Mouse (Mus musculus) MEL (cell line): ENCODE measurements around the gene Elovl5. TPM values are rescaled to one million over a fixed set of nuclear protein-coding genes. Genes with fewer than 3 reads are reported as not detected.
A peak's percentile ranks its signal among the peaks of the same experiment; 100 is the strongest.

ENCODE experiments used
- DNase-seq: peaks from one replicate; pipeline ENCODE4 v3.0.0; 2011; ENCODE audit warnings: low read depth, low spot score
- H3K27ac ChIP-seq: 2 replicates; pipeline ENCODE4 v1.5.1; 2012; ENCODE audit warnings: low read depth, mild to moderate bottlenecking, control low read depth, low read length, moderate library complexity; ENCODE audit not compliant: control insufficient read depth
- H3K27me3 ChIP-seq, 2 experiments: fragments of 150-350 bp in 1 of 2; sonication (generic) in 1 of 2; 2 replicates each; pipeline ENCODE4 v1.6.1; 2012; ENCODE audit warnings: low read length in 2 of 2, mild to moderate bottlenecking in 2 of 2, improper control_type of control experiment in 1 of 2, moderate library complexity in 1 of 2; ENCODE audit not compliant: insufficient read depth in 2 of 2, control insufficient read depth in 1 of 2
- H3K36me3 ChIP-seq, 2 experiments: 2 replicates each; pipeline ENCODE4 v1.6.1; 2012 to 2014; ENCODE audit warnings: low read length in 2 of 2, improper control_type of control experiment in 1 of 2, inconsistent platforms in 1 of 2, mild to moderate bottlenecking in 1 of 2; ENCODE audit not compliant: insufficient read depth in 2 of 2, control insufficient read depth in 1 of 2
- H3K4me1 ChIP-seq, 2 experiments: fragments of 150-350 bp in 1 of 2; sonication (generic) in 1 of 2; 2 replicates each; pipeline ENCODE4 v1.6.1; 2012; ENCODE audit warnings: low read length in 2 of 2, improper control_type of control experiment in 1 of 2, mild to moderate bottlenecking in 1 of 2; ENCODE audit not compliant: insufficient read depth in 2 of 2, control insufficient read depth in 1 of 2
- H3K4me3 ChIP-seq, 2 experiments: fragments of 150-350 bp in 1 of 2; sonication (generic) in 1 of 2; 2 replicates each; pipeline ENCODE4 v1.5.1; 2012; ENCODE audit warnings: low read depth in 2 of 2, low read length in 2 of 2, mild to moderate bottlenecking in 2 of 2, moderate library complexity in 2 of 2, control low read depth in 1 of 2, improper control_type of control experiment in 1 of 2; ENCODE audit not compliant: control insufficient read depth in 1 of 2, insufficient read depth in 1 of 2
- H3K79me2 ChIP-seq: 2 replicates; pipeline ENCODE4 v1.6.1; 2012; ENCODE audit warnings: mild to moderate bottlenecking, low read length, moderate library complexity; ENCODE audit not compliant: control insufficient read depth, poor library complexity, insufficient read depth
- H3K9ac ChIP-seq: 2 replicates; pipeline ENCODE4 v1.6.1; 2012; ENCODE audit warnings: low read depth, mild to moderate bottlenecking, control low read depth, low read length, moderate library complexity; ENCODE audit not compliant: control insufficient read depth, poor library complexity, severe bottlenecking
- H3K9me3 ChIP-seq: fragments of 150-350 bp; sonication (generic); replicated peaks from 2 replicates; pipeline ENCODE4 v1.6.1; 2012; ENCODE audit warnings: mild to moderate bottlenecking, low read length, improper control_type of control experiment, moderate library complexity; ENCODE audit not compliant: insufficient read depth
- BHLHE40 ChIP-seq: IDR thresholded peaks from 2 replicates; pipeline ENCODE4 v1.6.1; 2012; ENCODE audit warnings: low read depth, mild to moderate bottlenecking, inconsistent platforms, low read length, improper control_type of control experiment, borderline replicate concordance
- CHD1 ChIP-seq: IDR thresholded peaks from 2 replicates; pipeline ENCODE4 v1.6.1; 2012; ENCODE audit warnings: low read depth, mild to moderate bottlenecking, inconsistent platforms, low read length, improper control_type of control experiment
- CTCF ChIP-seq, 3 experiments: IDR thresholded peaks in 2 of 3; conservative IDR thresholded peaks in 1 of 3; 2 replicates each; pipeline ENCODE4 v1.5.1; 2011 to 2012; ENCODE audit warnings: low read length in 3 of 3, low read depth in 2 of 3, mild to moderate bottlenecking in 2 of 3, improper control_type of control experiment in 1 of 3, inconsistent platforms in 1 of 3, mixed read lengths in 1 of 3, moderate library complexity in 1 of 3; ENCODE audit not compliant: control insufficient read depth in 1 of 3, insufficient read depth in 1 of 3, poor library complexity in 1 of 3, severe bottlenecking in 1 of 3
- EP300 ChIP-seq, 2 experiments: IDR thresholded peaks; 2 replicates each; pipeline ENCODE4 v1.6.1; 2011; ENCODE audit warnings: improper control_type of control experiment in 2 of 2, low read length in 2 of 2, low read depth in 1 of 2, mild to moderate bottlenecking in 1 of 2
- ETS1 ChIP-seq: IDR thresholded peaks from 2 replicates; pipeline ENCODE4 v1.6.1; 2012; ENCODE audit warnings: low read depth, mild to moderate bottlenecking, inconsistent platforms, low read length, improper control_type of control experiment, moderate library complexity
- JUND ChIP-seq: IDR thresholded peaks from 2 replicates; pipeline ENCODE4 v1.6.1; 2011; ENCODE audit warnings: low read depth, mild to moderate bottlenecking, improper control_type of control experiment, low read length
- KAT2A ChIP-seq: conservative IDR thresholded peaks from 2 replicates; pipeline ENCODE4 v1.6.1; 2012; ENCODE audit warnings: low read depth, low read length, improper control_type of control experiment, inconsistent platforms
- MAFK ChIP-seq: IDR thresholded peaks from 2 replicates; pipeline ENCODE4 v1.6.1; 2011; ENCODE audit warnings: low read depth, mild to moderate bottlenecking, low read length, improper control_type of control experiment, borderline replicate concordance
- MAZ ChIP-seq: IDR thresholded peaks from 2 replicates; pipeline ENCODE4 v1.6.1; 2012; ENCODE audit warnings: low read depth, mild to moderate bottlenecking, inconsistent platforms, low read length, improper control_type of control experiment
- MEF2A ChIP-seq: IDR thresholded peaks from 2 replicates; pipeline ENCODE4 v1.6.1; 2014; ENCODE audit warnings: low read depth, mild to moderate bottlenecking, inconsistent platforms, low read length, improper control_type of control experiment; ENCODE audit not compliant: poor library complexity, insufficient replicate concordance, severe bottlenecking; ENCODE audit errors: extremely low read depth
- MXI1 ChIP-seq: IDR thresholded peaks from 2 replicates; pipeline ENCODE4 v1.6.1; 2011; ENCODE audit warnings: mild to moderate bottlenecking, low read depth, low read length, improper control_type of control experiment
- MYB ChIP-seq: IDR thresholded peaks from 2 replicates; pipeline ENCODE4 v1.6.1; 2011; ENCODE audit warnings: mild to moderate bottlenecking, low read depth, low read length, improper control_type of control experiment
- NRF1 ChIP-seq: IDR thresholded peaks from 2 replicates; pipeline ENCODE4 v1.6.1; 2014; ENCODE audit warnings: low read depth, mild to moderate bottlenecking, inconsistent platforms, low read length, improper control_type of control experiment, moderate library complexity; ENCODE audit not compliant: poor library complexity, insufficient read depth, severe bottlenecking
- POLR2AphosphoS2 ChIP-seq: IDR thresholded peaks from 2 replicates; pipeline ENCODE4 v1.6.1; 2011; ENCODE audit warnings: low read length, improper control_type of control experiment
- POLR2AphosphoS5 ChIP-seq: IDR thresholded peaks from 2 replicates; pipeline ENCODE4 v1.6.1; 2012; ENCODE audit warnings: low read depth, borderline replicate concordance, mild to moderate bottlenecking, inconsistent platforms, low read length, moderate library complexity, mixed read lengths
- SIN3A ChIP-seq: IDR thresholded peaks from 2 replicates; pipeline ENCODE4 v1.6.1; 2012; ENCODE audit warnings: low read length, improper control_type of control experiment, inconsistent platforms
- SMC3 ChIP-seq: IDR thresholded peaks from 2 replicates; pipeline ENCODE4 v1.6.1; 2011; ENCODE audit warnings: low read depth, low read length, improper control_type of control experiment
- TAL1 ChIP-seq: IDR thresholded peaks from 2 replicates; pipeline ENCODE4 v1.6.1; 2012; ENCODE audit warnings: mild to moderate bottlenecking, inconsistent platforms, low read length, moderate library complexity, mixed read lengths
- USF2 ChIP-seq, 2 experiments: IDR thresholded peaks; 2 replicates each; pipeline ENCODE4 v1.6.1; 2011 to 2012; ENCODE audit warnings: improper control_type of control experiment in 2 of 2, low read length in 2 of 2, borderline replicate concordance in 1 of 2, inconsistent platforms in 1 of 2, low read depth in 1 of 2, mild to moderate bottlenecking in 1 of 2; ENCODE audit not compliant: insufficient read depth in 1 of 2
- ZKSCAN1 ChIP-seq: IDR thresholded peaks from 2 replicates; pipeline ENCODE4 v1.6.1; 2012; ENCODE audit warnings: low read depth, mild to moderate bottlenecking, inconsistent platforms, low read length, improper control_type of control experiment, moderate library complexity
- ZMIZ1 ChIP-seq: IDR thresholded peaks from 2 replicates; pipeline ENCODE4 v1.6.1; 2012; ENCODE audit warnings: low read depth, mild to moderate bottlenecking, inconsistent platforms, low read length, improper control_type of control experiment, moderate library complexity
- ZNF384 ChIP-seq: IDR thresholded peaks from 2 replicates; pipeline ENCODE4 v1.6.1; 2012; ENCODE audit warnings: low read depth, mild to moderate bottlenecking, inconsistent platforms, low read length, improper control_type of control experiment
- polyA plus RNA-seq, 2 experiments: library from polyadenylated mRNA; stranded (reverse) in 1 of 2; unstranded in 1 of 2; fragments of >175 nt in 1 of 2; fragments of >200 nt in 1 of 2; gene quantifications; 2 replicates each; pipeline versions ENCODE4 v1.2.1 to v1.2.4; 2012; ENCODE audit warnings: low replicate concordance in 2 of 2, low read depth in 1 of 2; ENCODE audit not compliant: insufficient read length in 2 of 2, insufficient read depth in 1 of 2, missing spikeins in 1 of 2
- total RNA-seq: library from RNA; depleted of rRNA; stranded (reverse); fragments of 300-350 nt; gene quantifications from 2 replicates; pipeline ENCODE4 v1.2.3, GENCODE M21; 2012

The Elovl5 gene
- total and polyA plus RNA-seq, 3 experiments, result 52.3 to 73.0 (median 58.3) TPM

- TF ChIP-seq ZNF384 (no peak), MEF2A (no peak), ZMIZ1 (no peak), MAFK (peak; percentile 78; the same call in 1 of the 2 replicates), EP300 (IDR thresholded peaks at IDR 0.05; ENCODE audit: low read depth in 1 of 2, low read length in 2 of 2) (no peak), NRF1 (no peak), JUND (no peak), POLR2AphosphoS2 (no peak), KAT2A (no peak), MYB (no peak; the same call in 1 of the 2 replicates), TAL1 (no peak), ETS1 (no peak), MAZ (no peak)
- TF ChIP-seq, all 39 proteins: peak for 5
Measured at GRCm38 (mm10) chr9:78006209-78007001, 89.2 kb downstream of the Elovl5 start (continued).

GRCm38 (mm10) chr9:78009382-78009781 is 92.2 kb downstream of the Elovl5 start:
- no peak for DNase-seq
- Histone ChIP-seq H3K4me3 (no peak overlapping the region), H3K9ac (no peak overlapping the region), H3K27me3 (peaks cover 8 to 16% of the 10 kb centered on the region in 2 experiments), H3K79me2 (no peaks in the 10 kb centered on the region), H3K4me1 (no peaks in the 10 kb centered on the region), H3K36me3 (no peaks in the 10 kb centered on the region), H3K9me3 (no peaks in the 10 kb centered on the region), H3K27ac (no peak overlapping the region)
- no peak for TF ChIP-seq CHD1
- TF ChIP-seq CTCF (IDR thresholded peaks at IDR 0.05 in 2 of 3, conservative IDR thresholded peaks at IDR 0.05 in 1 of 3; ENCODE audit: control insufficient read depth in 1 of 3, insufficient read depth in 1 of 3, low read depth in 2 of 3, low read length in 3 of 3, poor library complexity in 1 of 3, severe bottlenecking in 1 of 3), result no peak
- TF ChIP-seq ZNF384, result no peak
- no peak for TF ChIP-seq ZKSCAN1
- TF ChIP-seq SIN3A, result no peak
- TF ChIP-seq MAZ, result no peak
- TF ChIP-seq USF2 (IDR thresholded peaks at IDR 0.05; ENCODE audit: borderline replicate concordance in 1 of 2, insufficient read depth in 1 of 2, low read depth in 1 of 2, low read length in 2 of 2), result no peak
- TF ChIP-seq KAT2A, result no peak
- no peak for TF ChIP-seq SMC3
- no peak for TF ChIP-seq NRF1
- no peak for TF ChIP-seq POLR2AphosphoS5
- no peak for TF ChIP-seq MXI1
- no peak for TF ChIP-seq BHLHE40
- no peak for TF ChIP-seq POLR2AphosphoS2
